Mouse (Mus musculus) heart, embryonic 12.5 days (tissue): ENCODE results near the gene Klhl40. TPM values are rescaled to one million over a fixed set of nuclear protein-coding genes. Genes with fewer than 3 reads are reported as not detected.

ENCODE experiments used
- ATAC-seq: fragments of 200-750 bp; cut with Nextera tagmentation; 2 replicates; pipeline ENCODE4 v1.8.0; 2017; ENCODE audit warnings: moderate TSS enrichment, moderate library complexity; ENCODE audit not compliant: insufficient number of reproducible peaks, low FRiP score
- H3K27ac ChIP-seq: fragments of 300-500 bp; sonication (generic); 2 replicates; pipeline ENCODE4 v1.5.1; 2016; ENCODE audit warnings: mild to moderate bottlenecking, moderate library complexity; ENCODE audit not compliant: poor library complexity, severe bottlenecking
- H3K27me3 ChIP-seq: fragments of 300-500 bp; sonication (generic); replicated peaks from 2 replicates; pipeline ENCODE4 v1.6.1; 2016; ENCODE audit warnings: mild to moderate bottlenecking, moderate library complexity
- H3K36me3 ChIP-seq: fragments of 300-500 bp; sonication (generic); 2 replicates; pipeline ENCODE4 v1.6.1; 2016; ENCODE audit warnings: mild to moderate bottlenecking, moderate library complexity
- H3K4me1 ChIP-seq: fragments of 300-500 bp; sonication (generic); replicated peaks from 2 replicates; pipeline ENCODE4 v1.6.1; 2016; ENCODE audit warnings: mild to moderate bottlenecking
- H3K4me2 ChIP-seq: fragments of 300-500 bp; sonication (generic); 2 replicates; pipeline ENCODE4 v1.6.1; 2016; ENCODE audit warnings: mild to moderate bottlenecking, moderate library complexity
- H3K4me3 ChIP-seq: fragments of 300-500 bp; sonication (generic); 2 replicates; pipeline ENCODE4 v1.5.1; 2016; ENCODE audit warnings: mild to moderate bottlenecking
- H3K9ac ChIP-seq: fragments of 300-500 bp; sonication (generic); 2 replicates; pipeline ENCODE4 v1.6.1; 2016; ENCODE audit warnings: mild to moderate bottlenecking, moderate library complexity
- H3K9me3 ChIP-seq: fragments of 300-500 bp; sonication (generic); replicated peaks from 2 replicates; pipeline ENCODE4 v1.6.1; 2016; ENCODE audit warnings: mild to moderate bottlenecking, moderate library complexity
- WGBS: fragments of 180-500 bp; shearing (Covaris S2); methylation state at CpG from one replicate; pipeline ENCODE4 v1.1.7; 2016; 5-methylcytosine and 5-hydroxymethylcytosine counted together
- polyA plus RNA-seq: library from polyadenylated mRNA; unstranded; fragments of >200 nt; fragmentation: Nextera tagmentation; extraction: Ambion mirVana; gene quantifications from 2 replicates; pipeline ENCODE4 v1.2.1, GENCODE M21; 2016

The Klhl40 gene
- polyA plus RNA-seq, 1 experiment from 2014 or later: 1.1 TPM

- ATAC-seq: no peak
- Histone ChIP-seq H3K9ac (no peak overlapping the region), H3K4me1 (no peaks in the 10 kb centered on the region), H3K27ac (no peak overlapping the region), H3K4me3 (no peak overlapping the region), H3K36me3 (no peaks in the 10 kb centered on the region), H3K4me2 (no peak overlapping the region), H3K9me3 (no peaks in the 10 kb centered on the region), H3K27me3 (no peaks in the 10 kb centered on the region)
- 51% methylated on average over 7 of the region's 7 CpGs for WGBS
Measured at GRCm38 (mm10) chr9:121829270-121829992, 52.0 kb downstream of the Klhl40 start.

- Histone ChIP-seq H3K4me3 (no peak overlapping the region), H3K27me3 (no peaks in the 10 kb centered on the region), H3K9ac (no peak overlapping the region), H3K36me3 (no peaks in the 10 kb centered on the region), H3K4me2 (no peak overlapping the region), H3K27ac (no peak overlapping the region), H3K9me3 (peaks cover 1% of the 10 kb centered on the region; the same call in 1 of the 2 replicates), H3K4me1 (no peaks in the 10 kb centered on the region)
- 69% methylated on average over 6 of the region's 6 CpGs for WGBS
- ATAC-seq: no peak
Measured at GRCm38 (mm10) chr9:121830243-121830955, 53.0 kb downstream of the Klhl40 start.

- Histone ChIP-seq H3K27ac (no peak overlapping the region), H3K9me3 (peaks cover 6% of the 10 kb centered on the region; the same call in 1 of the 2 replicates), H3K4me1 (no peaks in the 10 kb centered on the region), H3K36me3 (no peaks in the 10 kb centered on the region), H3K4me3 (no peak overlapping the region), H3K9ac (no peak overlapping the region), H3K4me2 (no peak overlapping the region), H3K27me3 (no peaks in the 10 kb centered on the region)
- no peak; the same call in 1 of the 2 replicates for ATAC-seq
- WGBS: 26% methylated on average over 6 of the region's 6 CpGs
Measured at GRCm38 (mm10) chr9:121830956-121831293, 53.5 kb downstream of the Klhl40 start.

Other genes with a start within 250 kb of the Klhl40 start
- not detected in 2 replicates for gene Lyzl4, start 135.5 kb upstream of the Klhl40 start, polyA plus RNA-seq
- 0.15 and 0.21 TPM in 2 replicates for gene Vipr1, start 134.9 kb upstream of the Klhl40 start, polyA plus RNA-seq
- gene Sec22c, start 72.1 kb upstream of the Klhl40 start, polyA plus RNA-seq: 5.8 and 6.2 TPM in 2 replicates
- gene Ss18l2, start 67.3 kb upstream of the Klhl40 start, polyA plus RNA-seq: 145 and 152 TPM in 2 replicates
- gene Nktr, start 58.4 kb upstream of the Klhl40 start, polyA plus RNA-seq: 53.6 and 61.4 TPM in 2 replicates
- 12.5 and 14.9 TPM in 2 replicates for gene Zfp651, start 18.3 kb upstream of the Klhl40 start, polyA plus RNA-seq
- 5.3 and 5.7 TPM in 2 replicates for gene Hhatl, start 14.9 kb downstream of the Klhl40 start, polyA plus RNA-seq
- gene Ccdc13, start 61.9 kb downstream of the Klhl40 start, polyA plus RNA-seq: 0.08 TPM in 1 of 2 replicates, not detected in the other
- 237 and 257 TPM in 2 replicates for gene Higd1a, start 80.8 kb downstream of the Klhl40 start, polyA plus RNA-seq
- gene Ackr2, start 120.7 kb downstream of the Klhl40 start, polyA plus RNA-seq: 0.09 and 0.32 TPM in 2 replicates
- gene Cyp8b1, start 138.7 kb downstream of the Klhl40 start, polyA plus RNA-seq: not detected in 2 replicates
- 0.68 and 1.00 TPM in 2 replicates for gene Fam198a, start 173.4 kb downstream of the Klhl40 start, polyA plus RNA-seq
- gene Pomgnt2, start 219.5 kb downstream of the Klhl40 start, polyA plus RNA-seq: 14.3 and 14.7 TPM in 2 replicates